Mouse (Mus musculus) cortical plate, adult 2 months (tissue): ENCODE results near the gene Bmp2k. TPM values are rescaled to one million over a fixed set of nuclear protein-coding genes. Genes with fewer than 3 reads are reported as not detected.

Experiments
- H3K27ac ChIP-seq: fragments of 200-500 bp; 2 replicates; pipeline ENCODE4 v1.5.1; 2012; ENCODE audit warnings: low read length, control low read depth, inconsistent platforms; ENCODE audit not compliant: insufficient read depth
- H3K4me1 ChIP-seq: fragments of 200-500 bp; 2 replicates; pipeline ENCODE4 v1.6.1; 2011; ENCODE audit warnings: low read length; ENCODE audit not compliant: control insufficient read depth, insufficient read depth
- H3K4me3 ChIP-seq: fragments of 200-500 bp; 2 replicates; pipeline ENCODE4 v1.5.1; 2011; ENCODE audit warnings: mild to moderate bottlenecking, low read length, control low read depth; ENCODE audit not compliant: insufficient read depth
- CTCF ChIP-seq: fragments of 200-500 bp; IDR thresholded peaks from 2 replicates; pipeline ENCODE4 v1.5.1; 2011; ENCODE audit warnings: mild to moderate bottlenecking, control low read depth, low read length; ENCODE audit not compliant: insufficient read depth; ENCODE audit errors: extremely low read depth
- POLR2A ChIP-seq: fragments of 200-500 bp; IDR thresholded peaks from 2 replicates; pipeline ENCODE4 v1.6.1; 2011; ENCODE audit warnings: mild to moderate bottlenecking, low read length, control low read depth; ENCODE audit not compliant: insufficient read depth; ENCODE audit errors: extremely low read depth
- polyA plus RNA-seq: library from polyadenylated mRNA; depleted of rRNA; stranded (reverse); fragments of >200 nt; gene quantifications from 2 replicates; pipeline ENCODE4 v1.2.3, GENCODE M21; 2012

The Bmp2k gene
- polyA plus RNA-seq, 1 experiment: 10.5 TPM

- TF ChIP-seq POLR2A (no peak), CTCF (no peak)
- H3K27ac ChIP-seq: no peak overlapping the region
- H3K4me3 ChIP-seq: no peak overlapping the region
- no peaks in the 10 kb centered on the region for H3K4me1 ChIP-seq
Measured at GRCm38 (mm10) chr5:96969705-96970471, 27.6 kb upstream of the Bmp2k start.

GRCm38 (mm10) chr5:96970472-96970848, 27.0 kb upstream of the Bmp2k start:
- TF ChIP-seq CTCF: no peak
- TF ChIP-seq POLR2A: no peak
- no peak overlapping the region for H3K4me3 ChIP-seq
- no peak overlapping the region for H3K27ac ChIP-seq
- H3K4me1 ChIP-seq: no peaks in the 10 kb centered on the region

- TF ChIP-seq POLR2A (no peak), CTCF (no peak)
- no peaks in the 10 kb centered on the region for H3K4me1 ChIP-seq
- H3K4me3 ChIP-seq: no peak overlapping the region
- no peak overlapping the region for H3K27ac ChIP-seq
Measured at GRCm38 (mm10) chr5:96972474-96973130, 24.9 kb upstream of the Bmp2k start.

GRCm38 (mm10) chr5:96973714-96974113, 23.8 kb upstream of the Bmp2k start:
- Histone ChIP-seq H3K27ac (no peak overlapping the region), H3K4me1 (no peaks in the 10 kb centered on the region), H3K4me3 (no peak overlapping the region)
- no peak for TF ChIP-seq CTCF
- no peak for TF ChIP-seq POLR2A

GRCm38 (mm10) chr5:96974661-96975060, 22.8 kb upstream of the Bmp2k start:
- Histone ChIP-seq H3K4me3 (no peak overlapping the region), H3K27ac (no peak overlapping the region), H3K4me1 (no peaks in the 10 kb centered on the region)
- TF ChIP-seq POLR2A: no peak
- TF ChIP-seq CTCF: no peak

- Histone ChIP-seq H3K4me3 (no peak overlapping the region), H3K27ac (no peak overlapping the region), H3K4me1 (no peaks in the 10 kb centered on the region)
- no peak for TF ChIP-seq CTCF
Measured at GRCm38 (mm10) chr5:96975112-96975511, 22.4 kb upstream of the Bmp2k start.

GRCm38 (mm10) chr5:96976150-96976549, 21.3 kb upstream of the Bmp2k start:
- TF ChIP-seq POLR2A: no peak
- TF ChIP-seq CTCF: no peak
- peaks cover 3% of the 10 kb centered on the region; the same call in 1 of the 2 replicates for H3K4me1 ChIP-seq

GRCm38 (mm10) chr5:96979296-96980007, 18.0 kb upstream of the Bmp2k start:
- TF ChIP-seq CTCF: no peak
- no peak for TF ChIP-seq POLR2A
- H3K4me1 ChIP-seq: peaks cover 3% of the 10 kb centered on the region; the same call in 1 of the 2 replicates
- H3K27ac ChIP-seq: no peak overlapping the region
- no peak overlapping the region for H3K4me3 ChIP-seq

More at GRCm38 (mm10) chr5:96976150-96976549, 21.3 kb upstream of the Bmp2k start:
- no peak overlapping the region for H3K27ac ChIP-seq
- no peak overlapping the region for H3K4me3 ChIP-seq

GRCm38 (mm10) chr5:96980008-96980634, 17.4 kb upstream of the Bmp2k start:
- Histone ChIP-seq H3K4me3 (no peak overlapping the region), H3K4me1 (peaks cover 3% of the 10 kb centered on the region; the same call in 1 of the 2 replicates), H3K27ac (no peak overlapping the region)
- no peak for TF ChIP-seq CTCF
- TF ChIP-seq POLR2A: no peak
